Mouse (Mus musculus) stomach, embryonic 15.5 days (tissue): ENCODE measurements around the gene Lrriq4. TPM values are rescaled to one million over a fixed set of nuclear protein-coding genes. Genes with fewer than 3 reads are reported as not detected.
A peak's percentile ranks its signal among the peaks of the same experiment; 100 is the strongest.
"Not testable (repeated sequence)": the region's sequence is repeated elsewhere in the genome, so short reads cannot be mapped to it uniquely, and the experiment has no call there.

Experiments used
- ATAC-seq: fragments of 200-750 bp; cut with Nextera tagmentation; 2 replicates; pipeline ENCODE4 v1.8.0; 2017; ENCODE audit warnings: low read depth, moderate number of reproducible peaks, moderate TSS enrichment; ENCODE audit not compliant: insufficient read depth, low FRiP score
- H3K27ac ChIP-seq: fragments of 300-500 bp; sonication (generic); 2 replicates; pipeline ENCODE4 v1.5.1; 2015; ENCODE audit warnings: mild to moderate bottlenecking, inconsistent platforms
- H3K27me3 ChIP-seq: fragments of 300-500 bp; sonication (generic); replicated peaks from 2 replicates; pipeline ENCODE4 v1.6.1; 2015; ENCODE audit warnings: inconsistent platforms
- H3K36me3 ChIP-seq: fragments of 300-500 bp; sonication (generic); 2 replicates; pipeline ENCODE4 v1.6.1; 2015; ENCODE audit warnings: inconsistent platforms
- H3K4me1 ChIP-seq: fragments of 300-500 bp; sonication (generic); 2 replicates; pipeline ENCODE4 v1.6.1; 2015; ENCODE audit warnings: inconsistent platforms
- H3K4me2 ChIP-seq: fragments of 300-500 bp; sonication (generic); 2 replicates; pipeline ENCODE4 v1.6.1; 2015; ENCODE audit warnings: mild to moderate bottlenecking, inconsistent platforms
- H3K4me3 ChIP-seq: fragments of 300-500 bp; sonication (generic); replicated peaks from 2 replicates; pipeline ENCODE4 v1.5.1; 2015; ENCODE audit warnings: inconsistent platforms
- H3K9ac ChIP-seq: fragments of 300-500 bp; sonication (generic); 2 replicates; pipeline ENCODE4 v1.6.1; 2015; ENCODE audit warnings: inconsistent platforms
- H3K9me3 ChIP-seq: fragments of 300-500 bp; sonication (generic); 2 replicates; pipeline ENCODE4 v1.6.1; 2016; ENCODE audit warnings: inconsistent platforms
- WGBS: fragments of 180-500 bp; shearing (Covaris S2); methylation state at CpG from one replicate; pipeline ENCODE4 v1.1.7; 2015; 5-methylcytosine and 5-hydroxymethylcytosine counted together
- polyA plus RNA-seq: library from polyadenylated mRNA; unstranded; fragments of >200 nt; fragmentation: Nextera tagmentation; extraction: Ambion mirVana; gene quantifications from 2 replicates; pipeline ENCODE4 v1.2.1, GENCODE M21; 2015

Gene Lrriq4
- polyA plus RNA-seq, 1 experiment from 2014 or later, result not detected

DNA sequence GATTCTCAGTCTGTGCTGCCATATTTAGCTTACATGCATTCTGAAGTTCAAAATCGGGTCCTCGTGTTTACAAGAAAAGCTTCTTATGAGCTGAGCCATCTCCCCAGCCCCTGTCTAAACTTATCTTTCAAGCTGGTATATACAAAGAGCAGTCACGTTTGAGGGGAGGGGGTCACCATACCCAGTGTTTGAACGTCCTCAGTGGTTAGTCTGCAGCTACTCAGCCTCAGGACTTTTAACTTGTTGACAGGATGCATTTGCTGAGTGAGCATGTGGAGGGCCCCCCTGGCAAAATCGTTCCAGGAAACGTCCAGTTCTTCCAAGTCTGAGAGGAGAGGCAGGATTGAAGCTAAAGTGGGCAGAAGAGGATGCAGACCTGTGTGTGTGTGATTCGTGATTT is 46.7 kb downstream of the Lrriq4 start:
- H3K9ac ChIP-seq, result no peak overlapping the region
- no peak for ATAC-seq
- no peaks in the 10 kb centered on the region for H3K36me3 ChIP-seq

GRCm38 (mm10) chr3:30695661-30696060 is 51.4 kb downstream of the Lrriq4 start:
- H3K9ac ChIP-seq, result no peak overlapping the region
- H3K27me3 ChIP-seq, result no peaks in the 10 kb centered on the region
- H3K4me1 ChIP-seq, result no peaks in the 10 kb centered on the region
- H3K36me3 ChIP-seq, result no peaks in the 10 kb centered on the region
- WGBS, result 89% methylated on average over 2 of the region's 2 CpGs
- H3K9me3 ChIP-seq, result no peaks in the 10 kb centered on the region
- H3K27ac ChIP-seq, result no peak overlapping the region
- ATAC-seq, result no peak
- no peak overlapping the region for H3K4me3 ChIP-seq
- H3K4me2 ChIP-seq, result no peak overlapping the region

More for the DNA sequence above, 46.7 kb downstream of the Lrriq4 start:
- Histone ChIP-seq H3K4me1 (no peaks in the 10 kb centered on the region), H3K9me3 (no peaks in the 10 kb centered on the region), H3K27me3 (no peaks in the 10 kb centered on the region), H3K27ac (no peak overlapping the region), H3K4me2 (no peak overlapping the region), H3K4me3 (no peak overlapping the region)
- 45% methylated on average over 7 of the region's 7 CpGs for WGBS

GRCm38 (mm10) chr3:30696346-30696745 is 52.0 kb downstream of the Lrriq4 start:
- H3K9ac ChIP-seq, result no peak overlapping the region
- no peak for ATAC-seq
- H3K4me2 ChIP-seq, result no peak overlapping the region
- no peaks in the 10 kb centered on the region for H3K9me3 ChIP-seq
- H3K27ac ChIP-seq, result no peak overlapping the region
- WGBS, result 9% methylated on average over 2 of the region's 2 CpGs
- no peaks in the 10 kb centered on the region for H3K27me3 ChIP-seq
- no peaks in the 10 kb centered on the region for H3K4me1 ChIP-seq
- no peak overlapping the region for H3K4me3 ChIP-seq
- H3K36me3 ChIP-seq, result no peaks in the 10 kb centered on the region

DNA sequence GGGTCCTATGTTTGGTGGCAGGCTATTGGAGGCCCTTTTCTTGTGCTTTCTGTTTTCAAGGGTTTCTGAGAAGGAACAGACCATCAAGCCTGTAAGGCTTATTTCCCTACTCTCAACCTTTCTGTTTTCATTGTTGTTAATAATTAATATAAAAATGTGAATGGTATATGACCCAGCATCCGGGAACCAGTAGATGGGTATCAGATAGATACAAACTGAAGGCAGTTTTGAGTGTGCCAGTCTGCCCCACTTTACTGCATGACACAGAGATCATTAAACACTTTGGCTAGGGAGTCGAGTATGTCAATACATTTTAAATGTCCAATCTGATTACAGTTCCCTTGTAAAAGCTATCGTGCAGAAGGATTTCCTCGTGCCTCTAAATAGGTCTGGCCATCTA is 53.6 kb downstream of the Lrriq4 start:
- Histone ChIP-seq H3K27ac (0 out of 2 replicates have a peak overlapping the region, but pooled peaks have one; percentile 7), H3K4me3 (no peak overlapping the region), H3K9me3 (no peaks in the 10 kb centered on the region), H3K4me1 (no peaks in the 10 kb centered on the region), H3K4me2 (0 out of 2 replicates have a peak overlapping the region, but pooled peaks have one; percentile 5), H3K27me3 (no peaks in the 10 kb centered on the region), H3K36me3 (no peaks in the 10 kb centered on the region), H3K9ac (no peak overlapping the region)
- peak; percentile 79 for ATAC-seq
- 52% methylated on average over 4 of the region's 4 CpGs for WGBS

- not testable (repeated sequence) for H3K9me3 ChIP-seq, H3K9ac ChIP-seq, ATAC-seq, H3K4me3 ChIP-seq, H3K27ac ChIP-seq, H3K27me3 ChIP-seq, H3K4me1 ChIP-seq, H3K4me2 ChIP-seq, H3K36me3 ChIP-seq
- 76% methylated on average over 6 of the region's 6 CpGs for WGBS
These were observed 55.6 kb downstream of the Lrriq4 start, which contains the start of gene Lrrc31 for GRCm38 (mm10) chr3:30699711-30700505. Lrrc31 (minus strand) TSS chr3:30699843.

GRCm38 (mm10) chr3:30705977-30706376 is 61.7 kb downstream of the Lrriq4 start:
- no peaks in the 10 kb centered on the region for H3K4me1 ChIP-seq
- no peaks in the 10 kb centered on the region for H3K27me3 ChIP-seq
- no peak overlapping the region for H3K9ac ChIP-seq
- H3K36me3 ChIP-seq, result no peaks in the 10 kb centered on the region
- no peak overlapping the region for H3K27ac ChIP-seq
- no peaks in the 10 kb centered on the region for H3K9me3 ChIP-seq
- ATAC-seq, result no peak
- H3K4me2 ChIP-seq, result no peak overlapping the region
- no peak overlapping the region for H3K4me3 ChIP-seq
- WGBS, result 83% methylated on average over 3 of the region's 3 CpGs

DNA sequence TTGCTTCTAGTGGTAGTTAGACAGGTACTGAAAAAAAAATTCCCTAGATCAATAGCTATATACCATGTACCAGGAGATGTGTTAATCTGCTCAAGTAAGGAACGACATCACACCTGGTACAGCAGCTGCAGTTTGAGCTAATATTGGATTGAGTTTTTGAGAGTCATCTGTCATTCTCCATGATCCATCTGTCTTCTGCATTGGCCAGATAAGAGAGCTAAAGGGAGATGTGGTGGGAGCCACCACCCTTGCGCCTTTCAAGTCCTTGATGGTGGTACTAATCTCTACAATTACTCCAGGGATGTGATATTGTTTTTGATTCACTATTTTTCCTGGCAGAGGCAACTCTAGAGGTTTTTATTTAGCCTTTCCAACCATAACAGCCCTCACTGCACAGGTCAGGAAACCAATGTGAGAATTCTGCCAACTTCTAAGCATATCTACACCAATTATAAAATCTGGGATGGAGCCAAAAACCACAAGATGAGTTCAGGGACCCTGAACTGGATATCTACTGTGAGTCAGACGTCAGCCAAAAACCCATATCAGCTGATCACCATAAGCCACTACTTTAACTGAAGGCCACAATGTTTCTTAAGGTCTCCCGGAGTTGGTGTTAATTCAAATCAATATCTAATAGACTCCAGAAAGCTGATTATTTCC is 62.4 kb downstream of the Lrriq4 start:
- Histone ChIP-seq H3K36me3 (no peaks in the 10 kb centered on the region), H3K4me3 (no peak overlapping the region), H3K4me2 (no peak overlapping the region), H3K4me1 (no peaks in the 10 kb centered on the region), H3K9ac (no peak overlapping the region), H3K27me3 (no peaks in the 10 kb centered on the region), H3K27ac (no peak overlapping the region), H3K9me3 (no peaks in the 10 kb centered on the region)
- no peak for ATAC-seq
- WGBS, result 67% methylated on average over 4 of the region's 4 CpGs

- Histone ChIP-seq H3K27me3 (no peaks in the 10 kb centered on the region), H3K4me1 (no peaks in the 10 kb centered on the region), H3K27ac (no peak overlapping the region), H3K9ac (no peak overlapping the region), H3K36me3 (no peaks in the 10 kb centered on the region), H3K4me2 (no peak overlapping the region), H3K9me3 (no peaks in the 10 kb centered on the region), H3K4me3 (no peak overlapping the region)
- WGBS, result 72% methylated on average over 6 of the region's 6 CpGs
- ATAC-seq, result no peak
These were observed 65.9 kb downstream of the Lrriq4 start for GRCm38 (mm10) chr3:30710191-30710590.

GRCm38 (mm10) chr3:30713334-30713733 is 69.0 kb downstream of the Lrriq4 start:
- H3K4me2 ChIP-seq, result no peak overlapping the region
- no peak overlapping the region for H3K27ac ChIP-seq

DNA sequence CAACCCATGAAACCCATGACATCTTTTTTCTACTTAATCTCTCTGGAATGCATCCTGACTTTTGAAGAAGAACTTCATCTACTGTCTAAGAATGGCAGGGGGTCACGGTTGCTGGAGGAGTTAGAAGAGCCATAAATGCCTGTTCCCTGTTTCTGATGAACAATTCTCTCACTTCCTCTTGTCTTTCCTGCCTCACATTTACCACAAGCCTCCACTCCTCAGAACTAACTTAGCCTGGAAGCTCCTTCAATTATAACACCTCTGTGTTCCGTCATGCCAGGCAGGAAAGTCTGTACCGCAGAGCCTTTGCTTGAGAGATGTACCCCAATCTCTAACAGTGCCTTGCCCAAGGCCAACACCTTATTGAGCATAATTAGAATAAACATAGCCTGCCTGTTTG is 74.3 kb downstream of the Lrriq4 start:
- 74% methylated on average over 3 of the region's 3 CpGs for WGBS
- no peaks in the 10 kb centered on the region for H3K36me3 ChIP-seq
- no peaks in the 10 kb centered on the region for H3K9me3 ChIP-seq
- ATAC-seq, result no peak
- 0 out of 2 replicates have a peak, but pooled peaks cover 3% of the 10 kb centered on the region for H3K4me1 ChIP-seq
- no peak overlapping the region for H3K9ac ChIP-seq
- H3K4me2 ChIP-seq, result no peak overlapping the region
- H3K27me3 ChIP-seq, result no peaks in the 10 kb centered on the region
- H3K4me3 ChIP-seq, result no peak overlapping the region
- no peak overlapping the region for H3K27ac ChIP-seq

More at GRCm38 (mm10) chr3:30713334-30713733, 69.0 kb downstream of the Lrriq4 start:
- H3K4me1 ChIP-seq, result no peaks in the 10 kb centered on the region
- no peak overlapping the region for H3K9ac ChIP-seq
- 55% methylated on average over 1 of the region's 1 CpGs for WGBS
- H3K4me3 ChIP-seq, result no peak overlapping the region
- no peak for ATAC-seq
- H3K9me3 ChIP-seq, result no peaks in the 10 kb centered on the region
- H3K36me3 ChIP-seq, result no peaks in the 10 kb centered on the region
- H3K27me3 ChIP-seq, result no peaks in the 10 kb centered on the region
